Mouse (Mus musculus) right cerebral cortex, postnatal 4 days (tissue): ENCODE measurements around the gene Sh2b3.
A peak's percentile ranks its signal among the peaks of the same experiment; 100 is the strongest.

Source experiments
- DNase-seq: peaks from one replicate; pipeline ENCODE4 v3.0.0-alpha.2; 2022

The Sh2b3 gene

GRCm38 (mm10) chr5:121782467-121782866 lies 55.0 kb downstream of the Sh2b3 start:
- DNase-seq: no peak

GRCm38 (mm10) chr5:121780180-121780579 lies 57.3 kb downstream of the Sh2b3 start:
- no peak for DNase-seq

- peak; percentile 74 for DNase-seq
Measured at GRCm38 (mm10) chr5:121778485-121779119, 58.8 kb downstream of the Sh2b3 start.

- no peak for DNase-seq
Measured at GRCm38 (mm10) chr5:121771611-121772010, 65.8 kb downstream of the Sh2b3 start.

- no peak for DNase-seq
Measured at GRCm38 (mm10) chr5:121769827-121770226, 67.6 kb downstream of the Sh2b3 start.

GRCm38 (mm10) chr5:121767564-121767963 lies 69.9 kb downstream of the Sh2b3 start:
- DNase-seq: no peak

- DNase-seq: no peak
Measured at GRCm38 (mm10) chr5:121766038-121766773, 71.2 kb downstream of the Sh2b3 start.
